Mouse (Mus musculus) activated CD4-positive, CD25-positive, alpha-beta regulatory T cell, adult 4 months (primary cell): Measurements from ENCODE around the gene Col9a2. TPM values are rescaled to one million over a fixed set of nuclear protein-coding genes. Genes with fewer than 3 reads are reported as not detected.

Experiments used
- ATAC-seq: one replicate; pipeline ENCODE4 v1.8.0; 2017
- polyA plus RNA-seq, 2 experiments: library from polyadenylated mRNA; unstranded; fragments of 100-300 nt; shearing (Covaris generic); gene quantifications; one replicate each; pipeline ENCODE4 v1.2.1; 2017

The Col9a2 gene
- not detected for polyA plus RNA-seq

- no peak for ATAC-seq
These were observed at the start of gene Col9a2 for GRCm38 (mm10) chr4:121039331-121040115. Col9a2 (plus strand) TSS chr4:121039385.

- ATAC-seq = no peak
These were observed 46.9 kb upstream of the Col9a2 start for GRCm38 (mm10) chr4:120992284-120992683.

- ATAC-seq = no peak
These were observed 46.2 kb upstream of the Col9a2 start for GRCm38 (mm10) chr4:120993025-120993424.

- ATAC-seq = no peak
These were observed 43.3 kb upstream of the Col9a2 start for GRCm38 (mm10) chr4:120995911-120996310.

- ATAC-seq = no peak
These were observed 38.1 kb upstream of the Col9a2 start for GRCm38 (mm10) chr4:121001042-121001441.

- ATAC-seq = no peak
These were observed 37.5 kb upstream of the Col9a2 start for GRCm38 (mm10) chr4:121001659-121002058.

GRCm38 (mm10) chr4:121002400-121003171 is 36.6 kb upstream of the Col9a2 start:
- peak; percentile 63 for ATAC-seq

- ATAC-seq = no peak
These were observed 35.5 kb upstream of the Col9a2 start for GRCm38 (mm10) chr4:121003611-121004091.

GRCm38 (mm10) chr4:121004679-121005078 is 34.5 kb upstream of the Col9a2 start:
- peak; percentile 56 for ATAC-seq

GRCm38 (mm10) chr4:121007006-121007405 is 32.2 kb upstream of the Col9a2 start:
- ATAC-seq = no peak

GRCm38 (mm10) chr4:121008071-121008745 is 31.0 kb upstream of the Col9a2 start:
- no peak for ATAC-seq

GRCm38 (mm10) chr4:121009151-121009550 is 30.0 kb upstream of the Col9a2 start:
- ATAC-seq = no peak

GRCm38 (mm10) chr4:121010770-121011549 is 28.2 kb upstream of the Col9a2 start:
- ATAC-seq = no peak

- ATAC-seq = no peak
These were observed 24.5 kb upstream of the Col9a2 start for GRCm38 (mm10) chr4:121014594-121015267.

GRCm38 (mm10) chr4:121015268-121015659 is 23.9 kb upstream of the Col9a2 start:
- ATAC-seq = no peak

- ATAC-seq = peak; percentile 43
These were observed 22.9 kb upstream of the Col9a2 start for GRCm38 (mm10) chr4:121016021-121016898.

GRCm38 (mm10) chr4:121016928-121017657 is 22.1 kb upstream of the Col9a2 start, which contains the start of gene Smap2:
Smap2 (minus strand) TSS chr4:121017247.
- ATAC-seq = peak; percentile 79

GRCm38 (mm10) chr4:121018250-121018649 is 20.9 kb upstream of the Col9a2 start:
- no peak for ATAC-seq

GRCm38 (mm10) chr4:121020040-121020790 is 19.0 kb upstream of the Col9a2 start:
- no peak for ATAC-seq
